Mouse (Mus musculus) cerebellum, postnatal 25 days (tissue): Measurements from ENCODE around the gene S100a11.
"Not testable (repeated sequence)": the region's sequence is repeated elsewhere in the genome, so short reads cannot be mapped to it uniquely, and the experiment has no call there.

Source experiments
- DNase-seq, 2 experiments: peaks; one replicate each; pipeline ENCODE4 v3.0.0; 2021; ENCODE audit warnings: mixed read lengths in 2 of 2

The S100a11 gene

GRCm38 (mm10) chr3:93522611-93523010, 2.3 kb downstream of the S100a11 start:
- peak; percentile 36 to 64 for DNase-seq

GRCm38 (mm10) chr3:93527300-93527699, 7.0 kb downstream of the S100a11 start:
- DNase-seq: no peak

GRCm38 (mm10) chr3:93528807-93529206, 8.5 kb downstream of the S100a11 start:
- no peak for DNase-seq

- DNase-seq: no peak
These were observed 16.8 kb downstream of the S100a11 start for GRCm38 (mm10) chr3:93537068-93537576.

GRCm38 (mm10) chr3:93538486-93538885, 18.2 kb downstream of the S100a11 start:
- no peak for DNase-seq

GRCm38 (mm10) chr3:93541501-93541900, 21.2 kb downstream of the S100a11 start:
- no peak for DNase-seq

GRCm38 (mm10) chr3:93544170-93544569, 23.9 kb downstream of the S100a11 start:
- DNase-seq: not testable (repeated sequence)

- DNase-seq: peak; percentile 65 to 81
These were observed 26.9 kb downstream of the S100a11 start for GRCm38 (mm10) chr3:93547099-93547648.

GRCm38 (mm10) chr3:93547749-93548540, 27.7 kb downstream of the S100a11 start:
- DNase-seq: peak in 1 of 2 experiments; percentile 20

- no peak for DNase-seq
These were observed 28.4 kb downstream of the S100a11 start for GRCm38 (mm10) chr3:93548541-93549266.

- no peak for DNase-seq
These were observed 29.7 kb downstream of the S100a11 start for GRCm38 (mm10) chr3:93549986-93550385.

- no peak for DNase-seq
These were observed 31.9 kb downstream of the S100a11 start for GRCm38 (mm10) chr3:93551950-93552901.

- DNase-seq: no peak
These were observed 33.0 kb downstream of the S100a11 start for GRCm38 (mm10) chr3:93553311-93553710.

- no peak for DNase-seq
These were observed 33.6 kb downstream of the S100a11 start for GRCm38 (mm10) chr3:93553765-93554378.

GRCm38 (mm10) chr3:93554379-93554980, 34.2 kb downstream of the S100a11 start:
- DNase-seq: peak in 1 of 2 experiments; percentile 2

- DNase-seq: peak; percentile 19 to 50
These were observed 34.9 kb downstream of the S100a11 start, which contains the start of gene S100a10 for GRCm38 (mm10) chr3:93554981-93555877. Gene S100a10 (plus strand): TSS chr3:93555080.

- peak; percentile 8 to 10 for DNase-seq
These were observed 35.6 kb downstream of the S100a11 start for GRCm38 (mm10) chr3:93555878-93556254.

GRCm38 (mm10) chr3:93556599-93556998, 36.3 kb downstream of the S100a11 start:
- no peak for DNase-seq

GRCm38 (mm10) chr3:93557471-93557870, 37.2 kb downstream of the S100a11 start:
- DNase-seq: no peak

- DNase-seq: no peak
These were observed 39.7 kb downstream of the S100a11 start for GRCm38 (mm10) chr3:93559961-93560360.
